Mouse (Mus musculus): Measurements from ENCODE around the gene Cep63.

Cep63 gene

DNA sequence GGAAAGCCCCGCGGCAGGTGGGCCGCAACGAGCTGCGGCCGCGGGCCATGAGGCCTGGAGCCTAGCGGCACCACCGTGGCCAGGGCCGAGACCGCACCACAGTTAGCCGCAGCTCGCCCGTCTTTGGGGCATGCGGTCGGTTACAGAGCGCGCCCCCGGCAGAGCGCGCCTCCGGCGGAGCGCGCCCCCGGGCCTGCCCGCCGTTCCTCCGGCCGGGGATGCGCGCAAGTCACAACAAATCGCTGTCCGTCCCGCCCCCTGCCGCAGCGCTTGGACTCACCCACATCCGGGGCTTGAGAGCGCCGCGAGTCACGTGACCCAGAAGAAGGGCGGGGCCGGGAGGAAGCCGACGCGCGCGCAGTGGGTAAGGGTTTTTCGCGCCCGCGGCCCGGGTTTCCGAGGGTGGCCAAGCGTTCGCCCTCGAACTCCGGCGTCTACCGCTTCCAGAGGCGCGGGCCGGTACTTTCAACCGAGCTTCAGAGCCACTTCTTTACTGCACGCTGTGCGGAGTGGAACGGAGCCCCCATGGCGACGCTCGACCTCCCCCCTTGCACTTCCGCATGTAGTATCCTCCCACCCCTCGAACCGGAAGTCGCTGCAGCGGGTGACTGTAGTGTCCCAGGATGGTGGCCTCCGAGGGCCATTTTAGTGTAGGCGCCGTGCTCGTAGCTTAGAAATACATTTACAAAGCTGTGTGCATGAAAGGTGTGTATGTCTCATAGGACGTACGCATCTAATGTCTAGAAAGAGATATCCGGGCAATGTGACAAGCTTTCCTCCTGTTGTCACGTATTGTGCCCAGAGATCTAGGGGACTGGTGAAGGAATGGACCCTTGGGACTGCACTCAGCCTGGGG lies at the start of gene Cep63, which contains the start of gene Anapc13:
Gene Cep63 (minus strand): TSS at position 552 of the 856 bp plus-strand sequence.
Gene Anapc13 (plus strand): TSS at position 314 of the 856 bp plus-strand sequence.
- peak; percentile 96 to 100 for DNase-seq

DNA sequence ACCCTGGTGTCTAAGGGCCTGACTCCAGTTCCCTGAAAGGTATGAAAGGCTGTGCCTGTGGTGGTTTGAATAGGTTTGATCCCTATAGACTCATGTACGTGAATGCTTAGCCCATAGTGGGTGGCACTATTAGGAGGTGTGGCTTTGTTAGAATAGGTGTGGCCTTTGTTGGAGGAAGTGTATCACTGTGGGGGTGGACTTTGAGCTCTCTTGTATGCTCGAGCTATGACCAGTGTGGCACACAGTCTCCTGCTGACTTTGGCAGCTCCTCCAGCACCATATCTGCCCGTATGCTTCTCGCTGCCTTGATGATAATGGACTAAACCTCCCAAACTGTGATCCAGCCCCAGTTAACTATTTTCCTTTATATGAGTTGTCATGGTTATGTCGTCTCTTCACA lies 49.6 kb upstream of the Cep63 start:
- no peak for DNase-seq

DNA sequence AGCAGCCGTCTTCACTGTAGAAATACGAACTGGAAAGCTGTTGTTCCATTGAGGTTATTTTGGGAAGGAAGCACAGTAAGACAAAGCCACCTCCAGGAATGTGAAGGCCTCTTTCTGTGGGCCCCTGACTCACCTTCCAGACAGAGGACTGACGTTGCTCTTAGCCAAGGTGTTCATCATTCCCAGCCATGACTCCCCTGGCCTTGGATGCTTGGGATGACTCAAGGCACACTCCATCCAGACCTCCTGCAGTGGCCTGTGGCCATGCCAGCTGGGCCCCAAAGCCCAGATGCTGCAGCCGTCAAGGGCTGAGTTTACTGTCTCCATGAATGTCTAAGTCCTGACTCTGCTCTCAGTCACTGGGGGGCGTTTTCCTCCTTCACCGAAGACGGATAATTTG lies 47.0 kb upstream of the Cep63 start:
- DNase-seq: no peak

DNA sequence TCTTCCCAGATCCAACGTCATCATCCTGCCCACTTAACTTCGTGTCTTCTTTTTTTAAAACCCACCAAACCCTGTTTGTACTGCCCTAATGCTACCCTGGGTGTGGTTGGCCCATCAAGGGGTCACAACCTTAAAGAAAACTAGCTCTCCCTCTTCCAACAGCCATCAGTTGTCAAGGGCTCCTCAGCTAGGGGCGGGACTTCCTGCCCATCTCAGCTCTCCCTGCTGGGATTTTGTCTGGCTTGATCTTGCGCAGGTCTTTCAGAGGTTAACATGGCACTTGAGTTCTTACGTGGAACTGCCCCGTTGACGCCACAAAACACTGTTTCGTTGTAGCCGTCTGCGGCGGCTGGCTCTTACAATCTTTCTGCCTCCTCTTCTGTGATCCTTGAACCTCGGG lies 42.6 kb upstream of the Cep63 start:
- DNase-seq: no peak

DNA sequence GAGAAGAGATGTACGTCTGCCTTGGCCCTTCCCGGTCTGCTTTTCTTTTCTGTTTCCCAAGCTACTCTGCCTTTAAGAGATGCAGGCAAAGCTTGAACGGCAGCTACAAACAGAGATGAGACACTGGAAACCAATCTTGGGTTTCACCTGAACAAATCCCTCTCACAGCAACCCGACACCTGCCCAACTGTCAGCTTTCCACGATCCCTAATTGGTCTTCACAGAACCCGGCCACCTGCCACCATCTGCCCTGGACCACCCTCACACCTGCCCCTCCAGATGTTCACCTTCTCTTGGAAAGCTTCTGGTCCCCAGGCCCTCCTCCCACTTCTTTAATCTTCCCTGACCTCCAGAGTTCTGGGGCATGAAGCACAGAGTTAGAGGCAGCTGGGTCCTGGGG lies 41.8 kb upstream of the Cep63 start:
- DNase-seq: no peak

DNA sequence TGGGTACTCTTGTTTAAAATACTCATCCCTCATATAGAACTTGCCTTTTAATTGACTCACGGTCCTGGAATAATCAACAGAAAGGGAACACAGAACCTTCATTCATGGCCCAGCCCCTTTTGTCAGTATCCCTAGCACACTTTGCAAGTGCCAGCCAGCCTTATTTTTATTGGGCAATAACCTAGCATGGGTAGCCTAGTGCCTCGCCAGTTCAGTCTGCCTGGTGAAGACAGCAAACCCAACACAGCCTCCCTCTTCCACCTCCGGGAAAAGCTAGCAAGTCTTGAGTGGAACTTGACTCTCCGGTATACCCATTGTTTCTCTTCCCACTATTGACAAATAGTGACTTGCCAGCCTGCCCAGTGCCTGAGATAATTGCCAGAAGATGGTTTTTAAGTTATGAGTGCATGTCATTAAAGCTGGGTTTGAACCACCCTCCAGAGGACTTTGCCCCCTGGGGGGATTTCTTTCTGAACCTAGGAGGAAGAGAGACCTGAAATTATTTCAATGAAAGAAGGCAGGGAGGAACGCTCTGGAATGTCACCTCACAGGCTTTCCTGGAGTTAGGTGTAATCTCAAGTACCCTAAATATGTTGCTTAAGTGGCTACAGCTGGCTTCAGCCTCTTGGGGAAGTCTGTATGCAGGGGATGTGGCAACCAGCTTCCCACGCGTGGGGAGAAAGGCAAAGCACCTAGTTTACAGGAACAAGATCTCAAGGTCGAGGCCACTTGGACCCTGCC lies 30.2 kb upstream of the Cep63 start:
- DNase-seq: no peak

DNA sequence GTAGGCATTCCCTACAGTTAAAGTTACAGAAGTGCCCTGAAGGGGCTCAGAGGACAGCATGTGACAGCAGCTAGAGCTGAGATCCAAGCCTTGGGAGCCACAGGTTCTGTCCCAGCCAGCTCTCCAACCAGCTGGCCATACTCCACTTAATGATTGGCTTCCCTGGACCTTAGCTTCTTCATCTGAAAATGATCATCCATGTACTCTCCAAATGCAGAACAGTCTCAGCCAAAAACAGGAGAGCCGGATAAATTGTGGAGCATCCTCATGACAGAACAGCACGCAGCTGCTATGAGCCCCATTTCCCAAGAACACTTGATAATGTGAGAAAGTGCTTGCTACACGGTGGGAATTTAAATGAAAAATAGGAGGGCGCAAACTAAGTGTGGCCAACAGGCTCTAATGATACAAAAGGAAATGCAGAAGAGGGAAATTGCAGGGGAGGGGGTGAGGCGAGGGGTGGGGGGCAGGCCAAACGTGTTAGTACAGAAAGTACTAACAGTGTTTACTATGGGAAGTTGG lies 24.9 kb upstream of the Cep63 start:
- DNase-seq: no peak

DNA sequence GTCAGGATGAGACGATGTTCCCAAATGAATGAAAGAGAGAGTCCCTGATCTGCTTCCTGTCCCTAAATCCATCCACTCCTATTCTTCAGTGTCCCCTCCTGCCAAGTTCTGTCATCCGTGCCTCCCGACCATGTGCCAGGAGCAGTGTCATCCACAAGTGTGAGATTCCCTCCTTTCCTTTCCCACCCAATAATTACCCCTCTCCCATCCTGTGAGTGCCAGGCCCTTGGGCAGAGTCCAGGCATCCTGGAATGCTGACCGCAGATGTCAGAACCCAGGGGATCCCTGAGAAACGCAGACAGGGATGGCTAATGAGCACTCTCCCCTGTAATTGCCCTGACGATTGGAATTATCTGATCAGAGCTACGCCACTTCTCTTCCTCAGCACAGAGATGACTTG lies 24.3 kb upstream of the Cep63 start:
- no peak for DNase-seq

DNA sequence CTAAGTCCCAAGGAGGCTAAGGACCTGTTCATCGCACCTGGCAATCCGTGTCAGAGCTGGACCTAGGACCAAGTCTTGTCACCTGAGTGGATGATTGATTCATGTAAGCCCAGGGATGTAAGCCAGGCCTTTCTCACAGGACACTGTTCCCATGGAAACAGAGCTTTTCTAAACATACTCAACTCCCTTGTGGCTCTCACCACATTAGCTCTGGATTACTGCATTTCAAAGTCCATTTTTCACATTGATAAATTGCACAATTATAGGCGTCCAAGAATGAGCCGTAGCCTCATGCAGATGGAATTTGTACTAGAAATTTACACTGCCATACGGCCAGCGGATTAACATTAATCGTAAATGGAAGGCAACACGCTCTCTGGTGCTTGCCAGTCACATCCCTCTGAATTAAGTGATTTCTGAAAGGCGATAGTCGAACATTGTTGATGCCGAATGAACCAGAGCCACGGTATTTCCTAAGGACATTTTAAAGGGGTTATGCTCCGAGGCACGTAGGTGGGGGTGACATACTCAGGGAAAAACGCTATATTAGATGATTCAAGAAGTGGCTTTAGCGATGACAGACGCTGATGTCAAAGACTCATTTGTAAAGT lies 23.7 kb upstream of the Cep63 start:
- DNase-seq: no peak

DNA sequence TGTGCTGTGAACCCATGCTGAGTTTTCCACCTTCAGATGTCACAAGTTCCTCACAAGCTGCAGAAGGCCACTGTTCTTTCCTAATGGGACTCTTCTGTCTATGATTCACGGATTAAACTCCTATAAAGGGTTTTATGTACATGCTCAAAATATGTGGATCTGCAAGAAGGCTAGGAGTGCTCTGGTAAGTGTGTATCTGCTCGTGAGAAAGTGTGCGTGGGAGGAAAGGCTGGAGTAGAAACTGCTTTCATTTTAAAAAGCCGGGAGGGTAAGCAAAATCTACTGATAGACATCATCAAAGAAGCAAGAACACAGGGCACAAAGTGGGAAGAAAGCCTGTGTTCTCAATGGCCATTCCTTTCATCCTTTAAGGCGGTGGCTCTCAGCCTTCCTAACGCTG lies 20.7 kb upstream of the Cep63 start:
- no peak for DNase-seq

DNA sequence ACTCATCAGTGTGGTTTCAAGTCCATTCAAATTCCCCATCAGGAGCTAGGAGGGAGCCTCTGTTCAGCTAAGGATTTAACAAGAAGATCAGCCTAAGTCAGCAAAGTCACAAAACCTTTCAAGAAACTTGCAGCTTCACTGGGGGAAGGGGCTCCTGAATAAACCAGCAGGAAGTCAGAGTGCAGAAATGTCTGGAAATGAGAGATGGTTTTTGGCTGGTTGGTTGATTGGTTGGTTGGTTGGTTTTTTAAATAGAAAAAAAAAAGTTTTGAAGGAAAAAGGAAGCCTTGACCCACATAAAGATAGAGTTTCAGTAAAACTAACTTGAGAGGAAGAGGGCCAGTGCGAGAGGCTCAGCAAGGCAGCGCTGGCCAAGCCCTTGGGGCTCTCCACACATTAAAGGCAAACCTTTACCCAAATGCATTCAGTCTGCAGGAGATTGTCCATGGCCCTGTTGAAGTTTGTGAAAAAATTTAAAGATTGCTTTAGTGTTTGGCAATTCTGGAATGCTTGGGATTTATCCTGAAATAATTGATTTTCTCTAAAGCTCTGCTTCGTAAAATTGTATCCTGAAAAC lies 18.9 kb upstream of the Cep63 start:
- no peak for DNase-seq

DNA sequence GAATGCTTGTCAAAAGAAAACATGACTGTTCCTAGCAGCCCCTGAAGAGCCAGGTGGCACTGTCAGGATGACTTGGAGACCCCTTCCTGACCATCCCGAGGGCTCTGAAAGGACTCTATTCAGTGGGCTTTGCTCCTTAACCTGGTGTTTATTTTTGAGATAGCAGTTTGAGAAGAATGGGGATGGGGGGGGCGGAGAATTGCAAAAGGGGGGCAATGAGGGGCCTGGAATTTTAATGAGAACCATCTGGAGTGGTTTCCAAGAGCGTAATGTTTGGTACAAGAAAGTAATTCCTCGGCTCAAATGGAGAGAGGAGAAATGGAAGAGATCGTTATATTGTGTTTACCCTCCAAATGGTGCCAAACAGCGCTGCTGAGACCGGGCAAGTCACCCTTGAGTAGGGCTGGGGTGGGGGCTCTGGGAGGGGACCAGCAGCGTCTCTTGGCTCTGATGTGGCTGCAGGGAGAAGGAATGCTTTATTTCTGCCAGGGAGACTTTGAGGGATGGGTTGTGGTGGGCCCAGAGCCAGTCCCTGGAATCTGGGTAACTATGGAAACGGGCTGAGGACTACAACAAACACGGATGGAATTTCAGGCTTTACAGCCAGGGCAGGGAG lies 17.3 kb upstream of the Cep63 start:
- no peak for DNase-seq

DNA sequence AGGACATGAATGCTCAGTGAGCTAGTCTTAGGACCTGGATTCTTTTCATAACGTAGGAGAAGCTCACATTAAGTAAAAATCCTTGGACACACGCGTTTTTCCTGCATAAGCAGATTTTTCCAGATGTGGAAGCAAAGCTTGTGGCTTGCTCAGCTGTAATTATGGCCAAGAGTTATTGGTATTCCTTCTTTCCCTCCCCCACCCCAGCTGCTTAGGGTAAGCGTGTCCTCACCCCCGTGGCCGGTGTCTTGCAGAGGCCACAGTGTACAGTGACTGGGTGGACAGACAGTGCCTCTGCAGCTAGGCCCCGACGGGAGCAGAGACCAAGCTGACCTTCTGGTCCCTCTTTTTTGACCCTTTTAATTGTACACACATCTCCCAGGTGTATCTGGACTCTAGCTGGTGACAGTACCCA lies 16.7 kb upstream of the Cep63 start:
- DNase-seq: no peak

DNA sequence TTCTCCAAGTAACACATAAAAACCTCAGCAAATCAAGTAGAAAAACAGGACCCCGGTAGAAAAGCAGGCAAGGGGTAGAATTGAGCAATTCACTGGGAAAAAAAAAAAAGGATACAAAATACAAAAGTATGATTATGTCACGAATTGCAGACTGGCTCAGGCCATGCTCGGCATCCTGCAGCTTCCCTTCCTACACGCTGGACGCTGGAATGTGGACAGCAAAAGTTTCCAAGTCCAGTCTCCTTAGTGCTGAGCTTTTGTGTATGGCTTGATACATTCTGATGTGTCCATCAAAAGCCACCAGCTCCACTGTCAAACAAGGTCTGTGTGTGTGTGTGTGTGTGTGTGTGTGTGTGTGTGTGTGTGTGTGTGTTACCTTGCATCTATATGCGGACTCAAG lies 15.2 kb upstream of the Cep63 start:
- no peak for DNase-seq

DNA sequence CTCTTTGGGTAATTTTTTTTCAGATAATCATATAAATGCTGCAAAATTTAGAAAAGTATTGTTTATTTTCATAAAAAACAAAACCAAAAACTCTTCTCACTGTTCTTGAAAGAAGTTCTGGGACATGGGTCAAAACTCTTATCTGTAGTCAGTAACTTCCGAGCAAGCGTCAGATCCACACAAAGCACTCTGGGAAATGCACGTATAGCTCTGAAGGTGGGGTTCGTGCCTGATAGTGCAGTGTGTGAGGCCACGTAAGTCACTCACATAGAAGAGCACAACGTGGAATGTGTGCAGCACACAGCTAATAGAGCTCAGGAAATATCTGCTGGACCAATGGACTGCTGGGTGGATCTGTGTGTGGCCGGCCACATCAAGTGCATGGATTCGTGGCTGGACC lies 13.2 kb upstream of the Cep63 start:
- no peak for DNase-seq

DNA sequence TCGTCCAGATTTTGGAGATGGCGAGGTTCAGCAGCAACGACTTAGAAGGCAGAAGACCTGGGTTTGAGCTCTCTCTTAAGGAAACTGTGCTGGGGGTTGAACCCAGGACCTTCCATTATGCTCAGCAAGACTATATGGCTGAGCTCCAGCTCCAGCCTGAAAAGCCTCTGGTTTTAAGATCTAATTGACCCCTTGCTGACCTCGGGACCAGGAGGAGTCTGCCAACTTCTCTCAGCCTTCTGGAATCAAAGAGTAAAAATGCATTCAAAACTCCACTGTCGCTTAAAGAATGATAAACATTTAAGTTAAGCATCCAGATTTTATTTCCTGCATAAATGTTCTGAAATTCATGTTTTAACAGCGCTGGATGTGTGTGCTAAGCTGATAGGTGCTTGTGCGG lies 12.6 kb upstream of the Cep63 start:
- no peak for DNase-seq

DNA sequence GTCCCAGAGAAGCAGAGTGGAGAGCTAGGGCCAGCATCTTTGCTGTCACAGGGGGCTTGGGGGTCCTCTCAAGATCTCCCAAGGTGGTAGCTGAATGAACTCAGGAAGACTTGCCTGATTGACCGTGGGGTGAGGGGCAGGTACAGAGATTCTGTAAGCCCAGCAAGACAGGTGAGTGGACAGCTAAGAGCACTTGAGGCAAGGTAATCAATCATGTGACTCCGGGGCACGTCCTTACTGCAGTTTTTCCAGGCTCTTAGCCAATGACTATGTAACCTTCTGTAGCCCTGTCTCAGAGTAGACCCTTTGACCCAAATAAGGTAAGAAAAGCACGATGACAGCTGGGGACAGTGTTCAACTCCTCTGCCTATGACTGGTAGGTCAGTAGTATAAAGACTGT lies 10.8 kb upstream of the Cep63 start:
- DNase-seq: no peak

DNA sequence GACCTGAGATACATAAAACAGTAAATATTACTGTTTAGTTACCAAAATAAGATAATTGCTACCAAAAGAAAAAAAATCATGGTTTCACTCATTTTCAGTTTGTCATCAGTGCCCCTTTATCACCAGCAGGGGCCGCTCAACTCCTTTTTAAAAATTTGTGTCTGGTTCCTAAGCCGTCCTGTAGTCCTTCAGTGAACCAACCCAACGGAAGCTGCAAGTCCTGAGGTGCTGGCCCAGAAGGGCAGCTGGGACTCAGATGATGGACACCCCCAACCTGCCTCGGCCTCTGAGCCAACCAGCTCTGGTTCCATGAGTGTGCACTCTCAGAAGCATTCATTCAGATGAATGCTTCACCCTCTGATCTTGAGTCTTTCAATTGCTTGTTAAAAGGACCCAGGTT lies 10.2 kb upstream of the Cep63 start:
- peak; percentile 58 to 76 for DNase-seq

DNA sequence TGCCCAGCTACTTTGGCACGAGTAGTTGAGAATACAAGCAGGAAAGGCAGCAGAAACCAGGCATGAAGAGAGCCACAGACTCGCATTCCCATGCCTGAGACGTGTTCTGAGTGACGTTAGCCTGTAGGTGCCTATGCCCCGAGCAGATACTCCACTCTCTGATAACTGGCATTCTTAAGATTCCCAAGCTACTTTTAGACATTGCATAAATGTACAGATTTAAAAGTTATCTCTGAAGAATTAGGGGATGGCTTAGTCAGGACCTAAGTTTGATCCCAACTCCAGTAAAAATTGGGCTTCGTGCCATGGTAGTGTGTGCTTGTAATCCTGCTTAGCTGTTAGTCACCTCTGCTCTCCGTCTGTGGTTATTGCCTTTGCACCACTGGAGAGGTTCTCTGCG lies 8.1 kb upstream of the Cep63 start:
- no peak for DNase-seq

DNA sequence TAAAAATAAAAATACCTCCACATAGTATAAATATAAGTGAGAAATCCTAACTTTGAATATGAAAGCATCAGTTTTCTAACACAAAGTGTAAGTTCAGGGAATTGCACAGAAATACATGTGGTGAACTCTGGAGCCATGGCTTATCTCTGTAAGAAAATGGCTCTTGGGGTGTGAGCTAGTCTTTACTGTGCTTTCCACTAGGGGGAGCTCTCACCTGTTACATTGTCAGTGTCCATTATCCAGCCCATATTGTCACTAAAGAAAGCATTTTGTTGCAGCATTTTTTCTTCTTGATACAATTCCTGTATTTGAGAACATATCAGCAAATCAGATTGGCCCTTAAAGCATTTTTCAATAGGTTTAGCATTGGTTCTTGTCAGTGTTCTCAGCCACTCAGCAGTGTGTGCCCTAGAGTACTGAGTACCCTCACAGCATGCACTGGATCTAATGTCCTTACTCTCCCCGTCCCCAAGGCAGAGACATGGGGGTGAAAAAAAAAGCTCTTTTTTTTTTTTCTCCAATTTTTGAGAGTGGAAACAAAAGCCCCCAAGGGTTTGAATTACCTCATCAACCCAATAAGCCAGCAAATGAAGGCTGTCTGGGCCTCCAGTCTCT lies 6.7 kb upstream of the Cep63 start:
- peak; percentile 65 to 71 for DNase-seq

DNA sequence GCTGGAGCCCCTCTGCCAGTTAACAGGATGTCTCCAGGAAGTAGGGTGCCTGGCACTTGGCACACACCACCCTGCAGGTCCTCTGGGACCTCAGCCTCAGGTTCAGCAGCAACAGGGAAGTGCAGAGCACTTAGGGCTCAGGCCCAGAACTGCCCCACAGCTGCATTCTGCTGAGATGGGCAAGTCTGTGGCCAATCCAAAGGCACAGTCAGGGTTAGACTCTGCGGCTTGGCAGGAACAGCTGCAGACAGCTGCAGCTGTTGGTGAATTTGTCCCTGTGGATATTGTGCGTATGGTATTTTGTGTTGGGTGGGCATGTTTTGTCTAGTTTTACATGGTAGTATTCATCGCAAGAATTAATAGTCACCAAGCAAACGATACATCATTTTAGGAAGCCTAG lies 5.8 kb upstream of the Cep63 start:
- no peak for DNase-seq

DNA sequence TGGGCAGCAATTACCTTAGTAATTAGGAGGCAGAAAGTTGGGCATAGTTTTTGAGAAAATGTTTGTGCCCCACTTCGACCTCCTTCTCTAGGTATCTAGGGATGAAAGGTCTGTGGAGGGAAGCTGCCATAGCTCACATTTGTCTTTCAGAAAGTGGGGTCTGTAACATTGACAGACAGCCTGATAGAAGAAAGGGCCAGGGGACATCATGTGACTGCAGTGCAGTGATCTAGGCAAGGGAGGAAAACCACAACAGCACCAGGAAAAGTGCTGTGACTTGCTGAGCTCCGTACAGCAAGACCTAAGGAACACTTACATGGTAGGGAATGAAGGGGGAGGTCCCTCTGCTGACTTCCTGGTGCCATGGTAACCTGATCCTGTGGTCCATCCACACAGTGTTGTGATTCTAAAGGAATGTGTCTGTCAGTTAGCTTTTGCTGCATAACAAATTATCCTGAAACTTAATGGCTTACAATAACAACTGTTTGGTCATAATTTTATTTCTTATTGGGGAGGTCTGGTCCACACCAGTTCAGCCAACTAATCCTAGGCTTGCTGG lies 5.3 kb upstream of the Cep63 start:
- DNase-seq: no peak

All from cerebellum, adult 18-20 months (tissue).